Mouse (Mus musculus): ENCODE results near the gene Rnf157.

- TF ChIP-seq POLR2A (IDR thresholded peaks at IDR 0.05; ENCODE audit: borderline replicate concordance, extremely low read depth, low read depth, low read length) (no peak), CTCF (IDR thresholded peaks at IDR 0.05; ENCODE audit: insufficient read depth, low read length) (no peak)
Observed at GRCm38 (mm10) chr11:116326963-116327603, 85.7 kb downstream of the Rnf157 start.

Data from lung, adult 2 months (tissue).